Mouse (Mus musculus) liver, embryonic 11.5 days (tissue): Measurements from ENCODE around the gene Pcbp3. TPM values are rescaled to one million over a fixed set of nuclear protein-coding genes. Genes with fewer than 3 reads are reported as not detected.

ENCODE experiments used
- ATAC-seq: fragments of 200-750 bp; cut with Nextera tagmentation; replicated peaks from 2 replicates; pipeline ENCODE4 v1.8.0; 2017; ENCODE audit warnings: moderate number of reproducible peaks, mild to moderate bottlenecking, moderate TSS enrichment, moderate library complexity; ENCODE audit not compliant: low FRiP score
- DNase-seq: peaks from one replicate; pipeline ENCODE4 v3.0.0-alpha.2; 2017; ENCODE audit warnings: low spot score
- H3K27ac ChIP-seq: fragments of 300-500 bp; sonication (generic); 2 replicates; pipeline ENCODE4 v1.5.1; 2014; ENCODE audit warnings: mild to moderate bottlenecking, low read depth, low read length, control low read depth
- H3K27me3 ChIP-seq: fragments of 300-500 bp; sonication (generic); replicated peaks from 2 replicates; pipeline ENCODE4 v1.6.1; 2014; ENCODE audit warnings: low read length, mixed read lengths; ENCODE audit not compliant: control insufficient read depth, insufficient read depth
- H3K36me3 ChIP-seq: fragments of 300-500 bp; sonication (generic); 2 replicates; pipeline ENCODE4 v1.6.1; 2014; ENCODE audit warnings: mild to moderate bottlenecking, low read length, moderate library complexity, mixed read lengths; ENCODE audit not compliant: control insufficient read depth, insufficient read depth
- H3K4me1 ChIP-seq: fragments of 300-500 bp; sonication (generic); replicated peaks from 2 replicates; pipeline ENCODE4 v1.6.1; 2014; ENCODE audit warnings: low read length, mixed read lengths; ENCODE audit not compliant: control insufficient read depth, insufficient read depth
- H3K4me2 ChIP-seq: fragments of 300-500 bp; sonication (generic); 2 replicates; pipeline ENCODE4 v1.6.1; 2014; ENCODE audit warnings: mild to moderate bottlenecking, control low read depth, moderate library complexity
- H3K4me3 ChIP-seq: fragments of 300-500 bp; sonication (generic); 2 replicates; pipeline ENCODE4 v1.5.1; 2014; ENCODE audit warnings: low read depth, low read length, control low read depth
- H3K9ac ChIP-seq: fragments of 300-500 bp; sonication (generic); 2 replicates; pipeline ENCODE4 v1.6.1; 2014; ENCODE audit warnings: low read depth, low read length, control low read depth
- H3K9me3 ChIP-seq: fragments of 300-500 bp; sonication (generic); 2 replicates; pipeline ENCODE4 v1.6.1; 2016; ENCODE audit warnings: low read length, inconsistent platforms, mixed read lengths; ENCODE audit not compliant: control insufficient read depth
- WGBS: fragments of 180-500 bp; shearing (Covaris S2); extraction: QIAGEN DNeasy Blood & Tissue Kit; methylation state at CpG from one replicate; pipeline ENCODE4 v1.1.7; 2014; 5-methylcytosine and 5-hydroxymethylcytosine counted together
- polyA plus RNA-seq: library from polyadenylated mRNA; unstranded; fragments of >200 nt; fragmentation: Nextera tagmentation; extraction: Ambion mirVana; gene quantifications from 2 replicates; pipeline ENCODE4 v1.2.1, GENCODE M21; 2014

Pcbp3 gene
- polyA plus RNA-seq, 1 experiment from 2014 or later = 9.6 TPM

DNA sequence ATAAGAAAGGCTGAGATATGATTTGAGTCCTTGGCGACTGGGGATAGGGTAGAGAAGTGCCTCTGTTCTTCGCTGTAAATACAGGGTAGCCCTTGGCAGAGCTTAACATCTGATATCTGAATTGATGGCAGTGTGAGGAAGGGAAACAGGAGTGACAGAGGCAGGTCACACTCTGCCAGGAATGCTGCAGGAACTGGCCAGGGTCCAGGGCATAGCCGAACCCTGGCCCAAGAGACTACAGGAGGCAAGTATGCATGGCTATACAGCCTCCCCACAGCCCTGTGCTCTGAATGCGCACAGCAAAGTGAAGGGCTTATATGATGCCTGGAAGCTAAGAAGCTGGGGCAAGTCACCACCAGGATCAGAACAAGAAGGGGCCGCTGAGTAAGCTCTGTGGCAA, 79.8 kb downstream of the Pcbp3 start:
- 70% methylated on average over 5 of the region's 5 CpGs for WGBS
- H3K27ac ChIP-seq = no peak overlapping the region
- no peak for DNase-seq
- no peaks in the 10 kb centered on the region for H3K4me1 ChIP-seq
- no peak for ATAC-seq
- H3K9me3 ChIP-seq = no peaks in the 10 kb centered on the region
- no peak overlapping the region for H3K9ac ChIP-seq
- no peaks in the 10 kb centered on the region for H3K27me3 ChIP-seq
- H3K4me2 ChIP-seq = no peak overlapping the region
- no peaks in the 10 kb centered on the region for H3K36me3 ChIP-seq
- no peak overlapping the region for H3K4me3 ChIP-seq

DNA sequence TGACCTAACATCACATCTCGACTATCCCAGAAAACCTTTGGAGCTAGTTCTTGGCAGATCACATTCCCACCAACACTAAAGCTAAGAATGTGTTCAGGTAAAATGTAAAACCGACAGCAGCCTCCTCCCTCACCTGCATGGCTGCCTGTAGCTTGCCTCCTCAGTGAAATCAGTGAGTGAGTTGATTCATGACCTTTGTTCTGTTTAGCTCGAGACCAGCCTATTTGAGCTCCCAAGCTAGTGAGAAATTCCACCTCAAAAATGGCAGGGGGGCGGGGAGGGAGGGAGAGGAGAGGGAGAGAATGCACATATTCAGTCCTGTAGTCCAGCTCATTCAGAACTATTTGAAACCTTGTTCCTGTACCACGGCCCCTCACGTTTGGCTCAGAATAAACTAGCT, 86.4 kb downstream of the Pcbp3 start:
- Histone ChIP-seq H3K9ac (no peak overlapping the region), H3K27me3 (no peaks in the 10 kb centered on the region), H3K4me3 (no peak overlapping the region), H3K4me1 (no peaks in the 10 kb centered on the region), H3K9me3 (no peaks in the 10 kb centered on the region), H3K4me2 (no peak overlapping the region), H3K36me3 (no peaks in the 10 kb centered on the region), H3K27ac (no peak overlapping the region)
- ATAC-seq (no peak), DNase-seq (no peak)
- 65% methylated on average over 6 of the region's 6 CpGs for WGBS

DNA sequence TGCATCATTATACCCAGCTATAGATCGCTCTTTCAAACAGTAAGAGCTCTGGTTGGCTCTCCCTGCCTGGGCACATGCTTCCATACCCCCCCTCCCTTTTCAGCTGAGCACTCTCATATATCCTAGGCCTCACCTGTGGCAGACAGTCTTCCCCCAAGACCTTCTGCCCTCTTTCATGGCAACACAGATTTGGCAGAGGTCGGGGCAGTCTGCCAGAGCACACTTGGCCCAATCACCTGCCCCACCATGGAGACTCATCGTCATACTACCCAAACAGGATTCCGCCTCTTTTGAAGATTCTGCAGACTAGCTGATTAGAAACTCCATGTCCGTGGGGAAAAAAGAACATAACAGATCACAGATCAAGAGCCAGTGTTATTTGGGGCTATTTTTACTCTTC, 86.8 kb downstream of the Pcbp3 start:
- H3K9me3 ChIP-seq = no peaks in the 10 kb centered on the region
- no peak overlapping the region for H3K4me2 ChIP-seq
- 80% methylated on average over 5 of the region's 5 CpGs for WGBS
- ATAC-seq (no peak), DNase-seq (no peak)
- no peaks in the 10 kb centered on the region for H3K36me3 ChIP-seq
- no peak overlapping the region for H3K4me3 ChIP-seq
- H3K27me3 ChIP-seq = no peaks in the 10 kb centered on the region
- no peaks in the 10 kb centered on the region for H3K4me1 ChIP-seq
- H3K27ac ChIP-seq = no peak overlapping the region
- no peak overlapping the region for H3K9ac ChIP-seq

DNA sequence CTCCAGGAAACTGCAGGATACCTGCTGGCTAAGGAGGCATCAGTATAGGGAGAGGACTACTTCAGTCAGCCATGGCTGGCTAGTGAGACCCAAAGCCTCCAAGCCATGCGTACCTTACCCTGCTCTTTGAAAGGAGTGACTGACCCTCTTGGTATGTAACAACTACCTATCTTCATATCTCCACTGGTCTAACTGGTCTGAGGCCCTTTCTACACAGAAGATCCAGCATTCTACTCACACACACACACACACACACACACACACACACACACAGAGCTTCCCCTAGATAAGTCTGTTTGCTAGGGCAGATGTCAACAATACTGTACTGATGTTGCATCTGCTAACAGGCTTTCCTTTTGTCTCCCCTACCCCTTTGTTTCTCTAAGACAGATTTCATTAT, 87.3 kb downstream of the Pcbp3 start:
- Histone ChIP-seq H3K9ac (no peak overlapping the region), H3K9me3 (no peaks in the 10 kb centered on the region), H3K4me2 (no peak overlapping the region), H3K36me3 (no peaks in the 10 kb centered on the region), H3K27me3 (no peaks in the 10 kb centered on the region), H3K4me1 (no peaks in the 10 kb centered on the region), H3K4me3 (no peak overlapping the region), H3K27ac (no peak overlapping the region)
- DNase-seq = no peak
- no peak for ATAC-seq
- 74% methylated on average over 1 of the region's 1 CpGs for WGBS

DNA sequence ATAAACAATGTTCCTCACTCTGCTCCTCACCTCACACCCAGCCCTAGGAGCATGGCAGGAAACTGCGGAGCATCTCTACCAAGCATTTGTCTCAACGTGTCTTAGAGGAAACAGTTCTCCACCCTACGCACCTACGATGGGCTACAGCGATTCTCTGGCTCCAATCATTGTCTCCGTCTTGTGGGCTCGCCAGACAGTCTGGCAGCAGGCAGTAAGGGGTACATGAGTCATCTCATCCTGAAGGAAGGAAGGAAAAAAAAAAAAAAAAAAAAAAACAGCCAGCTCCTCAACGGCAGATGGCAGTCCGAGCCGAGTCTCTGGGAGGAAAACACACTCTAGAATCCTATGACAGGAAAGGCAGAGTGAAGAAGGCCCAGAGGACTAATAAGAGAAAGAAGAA, 87.7 kb downstream of the Pcbp3 start:
- Histone ChIP-seq H3K9me3 (no peaks in the 10 kb centered on the region), H3K4me3 (no peak overlapping the region), H3K27ac (no peak overlapping the region), H3K4me2 (no peak overlapping the region), H3K9ac (no peak overlapping the region), H3K36me3 (no peaks in the 10 kb centered on the region), H3K4me1 (no peaks in the 10 kb centered on the region), H3K27me3 (no peaks in the 10 kb centered on the region)
- ATAC-seq (no peak), DNase-seq (no peak)
- 69% methylated on average over 10 of the region's 10 CpGs for WGBS

- Histone ChIP-seq H3K9ac (no peak overlapping the region), H3K4me2 (no peak overlapping the region), H3K27me3 (no peaks in the 10 kb centered on the region), H3K9me3 (no peaks in the 10 kb centered on the region), H3K27ac (no peak overlapping the region), H3K36me3 (no peaks in the 10 kb centered on the region), H3K4me1 (no peaks in the 10 kb centered on the region), H3K4me3 (no peak overlapping the region)
- no peak for DNase-seq
- WGBS = 85% methylated on average over 8 of the region's 8 CpGs
- ATAC-seq = no peak
Observed at GRCm38 (mm10) chr10:76872736-76873135, 89.0 kb downstream of the Pcbp3 start.

DNA sequence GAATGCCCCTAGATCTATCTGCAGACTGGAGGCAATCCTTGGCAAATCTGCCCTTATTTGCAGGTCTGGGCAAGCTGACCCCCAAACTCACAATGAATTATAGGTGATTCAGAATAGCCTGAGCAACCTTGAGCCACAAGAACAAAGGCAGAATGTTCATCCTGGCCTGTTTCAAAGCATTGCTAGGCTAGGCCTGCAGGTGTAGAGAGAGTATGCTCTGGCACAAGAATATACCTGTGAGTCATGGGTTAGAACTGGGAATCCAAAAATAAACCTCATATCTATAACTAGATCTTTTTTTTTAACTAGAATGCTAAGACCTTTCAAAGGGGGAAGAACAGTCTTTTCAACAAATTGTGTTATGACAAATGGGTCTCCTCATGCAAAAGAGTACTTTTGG, 95.8 kb downstream of the Pcbp3 start:
- Histone ChIP-seq H3K27ac (no peak overlapping the region), H3K36me3 (no peaks in the 10 kb centered on the region), H3K9me3 (no peaks in the 10 kb centered on the region), H3K4me1 (no peaks in the 10 kb centered on the region), H3K4me3 (no peak overlapping the region), H3K9ac (no peak overlapping the region), H3K4me2 (no peak overlapping the region), H3K27me3 (no peaks in the 10 kb centered on the region)
- no peak for DNase-seq
- ATAC-seq = no peak

GRCm38 (mm10) chr10:76860998-76861397, 100.7 kb downstream of the Pcbp3 start:
- Histone ChIP-seq H3K4me1 (no peaks in the 10 kb centered on the region), H3K4me2 (no peak overlapping the region), H3K27me3 (no peaks in the 10 kb centered on the region), H3K4me3 (no peak overlapping the region), H3K9ac (no peak overlapping the region), H3K36me3 (no peaks in the 10 kb centered on the region), H3K27ac (no peak overlapping the region), H3K9me3 (no peaks in the 10 kb centered on the region)
- DNase-seq = no peak
- WGBS = 56% methylated on average over 3 of the region's 3 CpGs
- ATAC-seq = no peak

GRCm38 (mm10) chr10:76859355-76860127, 102.1 kb downstream of the Pcbp3 start:
- 83% methylated on average over 12 of the region's 12 CpGs for WGBS
- Histone ChIP-seq H3K4me2 (no peak overlapping the region), H3K27ac (no peak overlapping the region), H3K4me3 (no peak overlapping the region), H3K4me1 (no peaks in the 10 kb centered on the region), H3K27me3 (no peaks in the 10 kb centered on the region), H3K36me3 (no peaks in the 10 kb centered on the region), H3K9me3 (no peaks in the 10 kb centered on the region), H3K9ac (no peak overlapping the region)
- no peak for DNase-seq
- no peak for ATAC-seq
